Mouse (Mus musculus): ENCODE data around the gene Nenf. TPM values are rescaled to one million over a fixed set of nuclear protein-coding genes. Genes with fewer than 3 reads are reported as not detected.

Nenf gene
- polyA plus RNA-seq, 1 experiment from 2014 or later, result 112 TPM

GRCm38 (mm10) chr1:191326233-191326882, 8.4 kb upstream of the Nenf start:
- H3K9ac ChIP-seq (ENCODE audit: low read length), result peak overlapping the region; percentile 81
- H3K36me3 ChIP-seq (ENCODE audit: control insufficient read depth, insufficient read depth), result no peaks in the 10 kb centered on the region
- H3K27me3 ChIP-seq (ENCODE audit: control insufficient read depth, insufficient read depth, low read length), result no peaks in the 10 kb centered on the region
- peak overlapping the region; percentile 64 for H3K4me3 ChIP-seq (ENCODE audit: low read length)
- 2% methylated on average over 35 of the region's 35 CpGs for WGBS
- H3K27ac ChIP-seq (ENCODE audit: low read length), result peak overlapping the region; percentile 40
- no peaks in the 10 kb centered on the region for H3K9me3 ChIP-seq (replicated peaks; ENCODE audit: control insufficient read depth, low read length)
- peak overlapping the region; percentile 91 for H3K4me2 ChIP-seq (ENCODE audit: low read depth, low read length)
- ATAC-seq (replicated peaks; ENCODE audit: extremely low read depth, insufficient read depth, low FRiP score), result peak; percentile 70
- peaks cover 20% of the 10 kb centered on the region for H3K4me1 ChIP-seq (ENCODE audit: control insufficient read depth, insufficient read depth, low read length)

DNA sequence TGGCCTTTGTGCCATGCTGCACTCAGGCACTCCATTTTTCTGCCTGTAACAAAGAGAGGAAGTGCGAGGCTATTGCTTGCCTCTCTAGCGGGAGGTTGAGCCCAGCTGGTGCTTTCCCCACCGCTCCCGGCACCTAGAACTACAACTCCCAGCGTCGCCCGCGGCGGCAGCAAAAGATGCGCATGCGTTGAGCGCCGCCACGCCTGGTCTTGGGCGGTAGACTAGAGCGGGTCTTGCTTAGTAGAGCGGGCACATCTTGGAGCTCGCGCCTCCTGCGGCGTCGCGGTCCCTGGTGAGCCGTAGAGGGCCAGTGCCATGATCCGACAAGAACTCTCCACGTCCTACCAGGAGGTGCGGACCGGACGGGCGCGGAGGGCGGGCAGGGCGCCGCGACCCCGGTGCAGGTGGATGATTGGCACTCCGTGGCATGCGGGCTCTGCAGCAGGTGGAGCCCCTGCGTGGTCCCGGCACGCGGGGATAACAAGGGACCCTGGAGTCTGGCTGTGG, 7.8 kb upstream of the Nenf start, which contains the start of gene Tmem206:
Gene Tmem206 (plus strand): TSS at position 187 of the 507 bp plus-strand sequence.
- H3K4me1 ChIP-seq (ENCODE audit: control insufficient read depth, insufficient read depth, low read length), result peaks cover 20% of the 10 kb centered on the region
- peak within 1 kb of the TSS; percentile 81 for H3K9ac ChIP-seq (ENCODE audit: low read length)
- peak within 1 kb of the TSS; percentile 91 for H3K4me2 ChIP-seq (ENCODE audit: low read depth, low read length)
- peak within 1 kb of the TSS; percentile 40 for H3K27ac ChIP-seq (ENCODE audit: low read length)
- H3K27me3 ChIP-seq (ENCODE audit: control insufficient read depth, insufficient read depth, low read length), result no peaks in the 10 kb centered on the region
- under 1% methylated on average over 41 of the region's 42 CpGs for WGBS
- peak within 1 kb of the TSS; percentile 64 for H3K4me3 ChIP-seq (ENCODE audit: low read length)
- H3K9me3 ChIP-seq (replicated peaks; ENCODE audit: control insufficient read depth, low read length), result no peaks in the 10 kb centered on the region
- no peaks in the 10 kb centered on the region for H3K36me3 ChIP-seq (ENCODE audit: control insufficient read depth, insufficient read depth)
- peak; percentile 92 for ATAC-seq (replicated peaks; ENCODE audit: extremely low read depth, insufficient read depth, low FRiP score)

GRCm38 (mm10) chr1:191324733-191325590, 7.0 kb upstream of the Nenf start:
- no peak for ATAC-seq (replicated peaks; ENCODE audit: extremely low read depth, insufficient read depth, low FRiP score)
- 69% methylated on average over 7 of the region's 7 CpGs for WGBS
- Histone ChIP-seq H3K27ac (ENCODE audit: low read length) (no peak overlapping the region), H3K9me3 (replicated peaks; ENCODE audit: control insufficient read depth, low read length) (no peaks in the 10 kb centered on the region), H3K4me2 (ENCODE audit: low read depth, low read length) (peak overlapping the region; percentile 91), H3K36me3 (ENCODE audit: control insufficient read depth, insufficient read depth) (no peaks in the 10 kb centered on the region), H3K4me3 (ENCODE audit: low read length) (peak overlapping the region; percentile 64), H3K4me1 (ENCODE audit: control insufficient read depth, insufficient read depth, low read length) (peaks cover 20% of the 10 kb centered on the region), H3K9ac (ENCODE audit: low read length) (peak overlapping the region; percentile 81), H3K27me3 (ENCODE audit: control insufficient read depth, insufficient read depth, low read length) (no peaks in the 10 kb centered on the region)

GRCm38 (mm10) chr1:191323381-191323780, 5.4 kb upstream of the Nenf start:
- Histone ChIP-seq H3K4me1 (ENCODE audit: control insufficient read depth, insufficient read depth, low read length) (peaks cover 21% of the 10 kb centered on the region), H3K36me3 (ENCODE audit: control insufficient read depth, insufficient read depth) (no peaks in the 10 kb centered on the region), H3K4me2 (ENCODE audit: low read depth, low read length) (no peak overlapping the region), H3K4me3 (ENCODE audit: low read length) (no peak overlapping the region), H3K27ac (ENCODE audit: low read length) (no peak overlapping the region), H3K9me3 (replicated peaks; ENCODE audit: control insufficient read depth, low read length) (no peaks in the 10 kb centered on the region), H3K9ac (ENCODE audit: low read length) (no peak overlapping the region), H3K27me3 (ENCODE audit: control insufficient read depth, insufficient read depth, low read length) (no peaks in the 10 kb centered on the region)
- WGBS, result 82% methylated on average over 3 of the region's 3 CpGs
- ATAC-seq (replicated peaks; ENCODE audit: extremely low read depth, insufficient read depth, low FRiP score), result no peak

DNA sequence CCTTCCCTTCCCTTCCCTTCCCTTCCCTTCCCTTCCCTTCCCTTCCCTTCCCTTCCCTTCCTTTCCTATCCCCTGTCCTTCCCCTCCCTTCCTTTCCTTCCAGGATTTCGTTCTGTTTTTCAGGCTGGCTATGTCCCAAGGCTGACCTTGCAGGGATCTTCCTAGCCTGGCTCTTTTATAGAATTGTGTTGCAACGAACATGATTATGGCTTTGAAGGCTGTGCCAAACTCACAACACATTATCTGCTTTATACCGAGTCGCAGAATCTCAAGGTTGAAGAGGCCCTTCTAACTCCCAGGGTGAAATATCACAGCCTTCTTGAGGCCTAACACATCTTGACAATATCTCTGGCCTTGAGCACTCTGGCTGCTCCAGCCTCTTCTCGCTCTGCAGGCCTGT, 692 bp upstream of the Nenf start:
- 25% methylated on average over 5 of the region's 5 CpGs for WGBS
- no peaks in the 10 kb centered on the region for H3K27me3 ChIP-seq (ENCODE audit: control insufficient read depth, insufficient read depth, low read length)
- no peaks in the 10 kb centered on the region for H3K36me3 ChIP-seq (ENCODE audit: control insufficient read depth, insufficient read depth)
- H3K27ac ChIP-seq (ENCODE audit: low read length), result peak overlapping the region; percentile 70
- H3K9me3 ChIP-seq (replicated peaks; ENCODE audit: control insufficient read depth, low read length), result no peaks in the 10 kb centered on the region
- no peak overlapping the region for H3K4me3 ChIP-seq (ENCODE audit: low read length)
- H3K4me2 ChIP-seq (ENCODE audit: low read depth, low read length), result no peak overlapping the region
- no peak for ATAC-seq (replicated peaks; ENCODE audit: extremely low read depth, insufficient read depth, low FRiP score)
- H3K4me1 ChIP-seq (ENCODE audit: control insufficient read depth, insufficient read depth, low read length), result 0 out of 2 replicates have a peak, but pooled peaks cover 2% of the 10 kb centered on the region
- H3K9ac ChIP-seq (ENCODE audit: low read length), result no peak overlapping the region

GRCm38 (mm10) chr1:191316818-191317217, 1.2 kb downstream of the Nenf start:
- no peaks in the 10 kb centered on the region for H3K9me3 ChIP-seq (replicated peaks; ENCODE audit: control insufficient read depth, low read length)
- H3K4me2 ChIP-seq (ENCODE audit: low read depth, low read length), result peak overlapping the region; percentile 71; the same call in 1 of the 2 replicates
- ATAC-seq (replicated peaks; ENCODE audit: extremely low read depth, insufficient read depth, low FRiP score), result no peak
- H3K27me3 ChIP-seq (ENCODE audit: control insufficient read depth, insufficient read depth, low read length), result no peaks in the 10 kb centered on the region
- H3K4me3 ChIP-seq (ENCODE audit: low read length), result peak overlapping the region; percentile 77
- H3K4me1 ChIP-seq (ENCODE audit: control insufficient read depth, insufficient read depth, low read length), result peaks cover 7% of the 10 kb centered on the region
- WGBS, result 86% methylated on average over 8 of the region's 8 CpGs
- H3K9ac ChIP-seq (ENCODE audit: low read length), result no peak overlapping the region
- no peaks in the 10 kb centered on the region for H3K36me3 ChIP-seq (ENCODE audit: control insufficient read depth, insufficient read depth)
- no peak overlapping the region for H3K27ac ChIP-seq (ENCODE audit: low read length)

GRCm38 (mm10) chr1:191313926-191314325, 4.1 kb downstream of the Nenf start:
- H3K36me3 ChIP-seq (ENCODE audit: control insufficient read depth, insufficient read depth), result no peaks in the 10 kb centered on the region
- H3K27me3 ChIP-seq (ENCODE audit: control insufficient read depth, insufficient read depth, low read length), result no peaks in the 10 kb centered on the region
- ATAC-seq (replicated peaks; ENCODE audit: extremely low read depth, insufficient read depth, low FRiP score), result no peak
- H3K4me2 ChIP-seq (ENCODE audit: low read depth, low read length), result no peak overlapping the region
- H3K27ac ChIP-seq (ENCODE audit: low read length), result no peak overlapping the region
- no peak overlapping the region for H3K4me3 ChIP-seq (ENCODE audit: low read length)
- WGBS, result 67% methylated on average over 4 of the region's 4 CpGs
- H3K4me1 ChIP-seq (ENCODE audit: control insufficient read depth, insufficient read depth, low read length), result peaks cover 7% of the 10 kb centered on the region
- no peaks in the 10 kb centered on the region for H3K9me3 ChIP-seq (replicated peaks; ENCODE audit: control insufficient read depth, low read length)
- H3K9ac ChIP-seq (ENCODE audit: low read length), result no peak overlapping the region

DNA sequence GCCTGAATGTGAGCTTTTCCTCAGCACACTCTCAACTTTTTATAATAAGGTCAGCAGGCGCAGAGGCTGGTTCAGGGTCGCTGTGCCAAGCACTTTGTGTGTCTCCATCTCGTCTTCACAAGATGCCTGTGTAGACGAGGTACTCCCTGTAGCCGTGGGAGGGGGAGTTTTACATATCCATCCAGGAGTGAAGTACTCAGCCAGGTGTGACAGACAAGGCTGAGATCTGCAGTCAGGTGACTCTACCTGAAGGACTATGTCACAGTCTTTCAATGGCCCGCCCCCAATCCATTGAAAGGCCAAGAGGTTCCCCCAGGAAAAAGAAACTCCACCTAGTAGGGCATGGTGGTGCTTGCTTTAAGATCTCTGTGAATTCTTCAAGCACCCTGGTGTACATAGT, 4.8 kb downstream of the Nenf start:
- H3K27ac ChIP-seq (ENCODE audit: low read length), result peak overlapping the region; percentile 84
- no peaks in the 10 kb centered on the region for H3K9me3 ChIP-seq (replicated peaks; ENCODE audit: control insufficient read depth, low read length)
- peak overlapping the region; percentile 79 for H3K4me3 ChIP-seq (ENCODE audit: low read length)
- 66% methylated on average over 6 of the region's 6 CpGs for WGBS
- no peak for ATAC-seq (replicated peaks; ENCODE audit: extremely low read depth, insufficient read depth, low FRiP score)
- peak overlapping the region; percentile 76 for H3K4me2 ChIP-seq (ENCODE audit: low read depth, low read length)
- no peaks in the 10 kb centered on the region for H3K27me3 ChIP-seq (ENCODE audit: control insufficient read depth, insufficient read depth, low read length)
- H3K9ac ChIP-seq (ENCODE audit: low read length), result peak overlapping the region; percentile 82
- peaks cover under 1% of the 10 kb centered on the region; the same call in 1 of the 2 replicates for H3K36me3 ChIP-seq (ENCODE audit: control insufficient read depth, insufficient read depth)
- H3K4me1 ChIP-seq (ENCODE audit: control insufficient read depth, insufficient read depth, low read length), result peaks cover 5% of the 10 kb centered on the region

- Histone ChIP-seq H3K27me3 (ENCODE audit: control insufficient read depth, insufficient read depth, low read length) (no peaks in the 10 kb centered on the region), H3K27ac (ENCODE audit: low read length) (peak overlapping the region; percentile 84), H3K36me3 (ENCODE audit: control insufficient read depth, insufficient read depth) (peaks cover 6% of the 10 kb centered on the region), H3K9ac (ENCODE audit: low read length) (peak overlapping the region; percentile 82), H3K4me3 (ENCODE audit: low read length) (peak overlapping the region; percentile 79), H3K4me1 (ENCODE audit: control insufficient read depth, insufficient read depth, low read length) (peaks cover 5% of the 10 kb centered on the region), H3K9me3 (replicated peaks; ENCODE audit: control insufficient read depth, low read length) (no peaks in the 10 kb centered on the region), H3K4me2 (ENCODE audit: low read depth, low read length) (peak overlapping the region; percentile 76)
- ATAC-seq (replicated peaks; ENCODE audit: extremely low read depth, insufficient read depth, low FRiP score), result peak; percentile 94
- WGBS, result under 1% methylated on average over 14 of the region's 14 CpGs
Measured at GRCm38 (mm10) chr1:191312513-191312941, 5.5 kb downstream of the Nenf start.

All from heart, embryonic 16.5 days (tissue).